Mouse (Mus musculus) C2C12 (cell line): ENCODE measurements at regions not wholly inside any gene's neighbourhood (a gene's known extent, or its start where the extent isn't known, plus 50 kb on each side); places are given as distances from the start of the nearest gene placed in this dataset.

ENCODE experiments used
- CEBPB ChIP-seq: IDR thresholded peaks from one replicate; pipeline ENCODE4 v1.6.1; 2011; ENCODE audit warnings: low read depth, mild to moderate bottlenecking, control low read depth, moderate library complexity
- CTCF ChIP-seq: IDR thresholded peaks from one replicate; pipeline ENCODE4 v1.5.1; 2011; ENCODE audit not compliant: control insufficient read depth, insufficient read depth, insufficient read length
- MAX ChIP-seq: IDR thresholded peaks from one replicate; pipeline ENCODE4 v1.6.1; 2011; ENCODE audit warnings: mild to moderate bottlenecking, control low read depth
- MYOD1 ChIP-seq: IDR thresholded peaks from one replicate; pipeline ENCODE4 v1.6.1; 2011; ENCODE audit warnings: low read depth; ENCODE audit not compliant: control insufficient read depth, insufficient read length

DNA sequence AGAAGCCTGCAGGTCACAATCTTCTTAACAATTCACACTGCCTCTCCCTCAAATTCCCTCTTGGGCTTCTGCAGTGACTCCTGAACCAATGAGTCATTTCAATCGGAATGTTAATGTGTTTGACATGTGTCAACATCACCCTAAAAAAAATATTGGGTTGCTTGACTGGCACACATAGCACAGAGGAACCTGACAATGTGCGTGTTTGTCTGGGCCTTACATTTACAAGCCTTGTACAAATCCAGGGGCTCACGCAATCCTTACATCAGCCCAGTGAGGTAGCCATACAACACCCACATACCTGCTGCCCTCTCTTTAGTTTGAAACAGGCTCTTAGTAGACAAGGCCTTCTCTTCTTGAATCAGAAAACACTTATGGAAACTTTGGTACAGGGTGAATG, 153.8 kb upstream of the Maf start:
- TF ChIP-seq MYOD1: no peak
- TF ChIP-seq MAX: no peak
- no peak for TF ChIP-seq CEBPB
- TF ChIP-seq CTCF: no peak
